15 mouse cellular contexts compared by ENCODE assay signal in the genomic region with DNA sequence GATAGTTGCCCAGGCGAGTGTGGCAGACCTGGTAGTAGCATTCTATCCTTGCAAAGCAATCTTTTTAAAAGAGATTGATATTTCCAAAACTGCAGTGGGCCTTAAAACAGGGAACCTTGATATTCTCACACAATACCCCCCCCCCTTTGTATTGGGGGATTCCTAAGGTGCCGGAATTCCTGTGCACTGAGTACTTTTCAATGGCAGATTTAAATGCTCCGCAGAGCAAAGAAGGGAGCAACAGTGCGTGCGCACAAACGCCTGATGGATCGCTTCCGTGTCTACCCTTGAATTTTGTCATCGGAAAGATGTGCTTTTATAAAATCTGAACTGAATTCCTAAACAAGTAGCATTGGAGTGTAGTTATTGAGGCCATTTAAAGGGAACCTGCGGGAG.
A peak's percentile ranks its signal among the peaks of the same experiment; 100 is the strongest.
DNase-seq lines count a peak whose midpoint lies in the region; ATAC-seq lines count a peak whose summit lies in the region.
"Had no signal": no experiment of that assay in that cellular context is flagged by ENCODE, and none has a peak within 500 bp of the region (broad histone marks: within the 10 kb centered on the region; RNA-seq: fewer than 3 reads in every experiment).

No protein-coding gene starts in this region.

- WGBS in embryonic facial prominence, embryonic 12.5 days: 40% methylated on average over 10 of the region's 10 CpGs
- WGBS in forebrain, embryonic 10.5 days: 19% methylated on average over 10 of the region's 10 CpGs
- WGBS in hindbrain, embryonic 15.5 days: 16% methylated on average over 10 of the region's 10 CpGs
- 8% methylated on average over 10 of the region's 10 CpGs for WGBS in midbrain, embryonic 14.5 days
- 51% methylated on average over 10 of the region's 10 CpGs for WGBS in intestine, embryonic 16.5 days

- H3K4me3 ChIP-seq in embryonic facial prominence, embryonic 12.5 days: no peak overlapping the region
- H3K4me3 ChIP-seq in forebrain, embryonic 10.5 days: peak overlapping the region; percentile 30
- H3K4me3 ChIP-seq in hindbrain, embryonic 15.5 days: no peak overlapping the region
- no peak overlapping the region for H3K4me3 ChIP-seq in midbrain, embryonic 14.5 days (replicated peaks; ENCODE audit: low read depth, low read length)
- H3K4me3 ChIP-seq in intestine, embryonic 16.5 days (ENCODE audit: low read length): no peak overlapping the region

- 0 out of 2 replicates have a peak overlapping the region, but pooled peaks have one; percentile 23 for H3K27ac ChIP-seq in embryonic facial prominence, embryonic 12.5 days
- H3K27ac ChIP-seq in forebrain, embryonic 10.5 days: peak overlapping the region; percentile 65; the same call in 1 of the 2 replicates
- H3K27ac ChIP-seq in hindbrain, embryonic 15.5 days (replicated peaks): no peak overlapping the region; the same call in 1 of the 2 replicates
- H3K27ac ChIP-seq in midbrain, embryonic 14.5 days (replicated peaks; ENCODE audit: low read depth, low read length): no peak overlapping the region
- no peak overlapping the region for H3K27ac ChIP-seq in intestine, embryonic 16.5 days (ENCODE audit: low read length)
- H3K27ac ChIP-seq: liver, embryonic 14.5 days had no signal

- H3K9ac ChIP-seq in embryonic facial prominence, embryonic 12.5 days: 0 out of 2 replicates have a peak overlapping the region, but pooled peaks have one; percentile 16
- no peak overlapping the region for H3K9ac ChIP-seq in hindbrain, embryonic 15.5 days
- H3K9ac ChIP-seq in midbrain, embryonic 14.5 days (replicated peaks; ENCODE audit: low read length): no peak overlapping the region; the same call in 1 of the 2 replicates
- no peak overlapping the region for H3K9ac ChIP-seq in intestine, embryonic 16.5 days (ENCODE audit: low read depth, low read length)
- H3K9ac ChIP-seq: liver, embryonic 14.5 days had no signal

- H3K9me3 ChIP-seq in embryonic facial prominence, embryonic 12.5 days: peaks cover 10% of the 10 kb centered on the region
- peaks cover 25% of the 10 kb centered on the region for H3K9me3 ChIP-seq in forebrain, embryonic 10.5 days
- H3K9me3 ChIP-seq in hindbrain, embryonic 15.5 days: no peaks in the 10 kb centered on the region
- peaks cover 12% of the 10 kb centered on the region; the same call in 1 of the 2 replicates for H3K9me3 ChIP-seq in midbrain, embryonic 14.5 days (ENCODE audit: control insufficient read depth, low read length)
- H3K9me3 ChIP-seq in intestine, embryonic 16.5 days (ENCODE audit: control insufficient read depth, low read length): peaks cover 9% of the 10 kb centered on the region; the same call in 1 of the 2 replicates

- H3K4me2 ChIP-seq in embryonic facial prominence, embryonic 12.5 days (replicated peaks): peak overlapping the region; percentile 9; the same call in 1 of the 2 replicates
- H3K4me2 ChIP-seq in hindbrain, embryonic 15.5 days: peak overlapping the region; percentile 29
- peak overlapping the region; percentile 13 for H3K4me2 ChIP-seq in midbrain, embryonic 14.5 days (ENCODE audit: low read length)
- H3K4me2 ChIP-seq in intestine, embryonic 16.5 days (ENCODE audit: low read depth, low read length): no peak overlapping the region

- peaks cover 26% of the 10 kb centered on the region for H3K4me1 ChIP-seq in embryonic facial prominence, embryonic 12.5 days
- peaks cover 41% of the 10 kb centered on the region for H3K4me1 ChIP-seq in forebrain, embryonic 10.5 days
- peaks cover 42% of the 10 kb centered on the region for H3K4me1 ChIP-seq in hindbrain, embryonic 15.5 days (replicated peaks)
- H3K4me1 ChIP-seq in midbrain, embryonic 14.5 days (ENCODE audit: control insufficient read depth, insufficient read depth, low read length): peaks cover 28% of the 10 kb centered on the region
- peaks cover 24% of the 10 kb centered on the region for H3K4me1 ChIP-seq in intestine, embryonic 16.5 days (ENCODE audit: control insufficient read depth, insufficient read depth, low read length)

- no peak for DNase-seq in forebrain, embryonic 10.5 days (ENCODE audit: extremely low spot score, low spot score)
- DNase-seq in midbrain, embryonic 14.5 days: peak; percentile 34
- DNase-seq in right cerebral cortex, postnatal 14 days: no peak
- no peak for DNase-seq in thymus, postnatal 4 days
- DNase-seq: cerebellum, adult 9-10 months; heart, adult 18-20 months; heart, postnatal 14 days; kidney, adult 9 months; lung, postnatal 36 days; spleen, adult 18-20 months had no signal

- no peaks in the 10 kb centered on the region for H3K27me3 ChIP-seq in embryonic facial prominence, embryonic 12.5 days
- peaks cover 46% of the 10 kb centered on the region; the same call in 1 of the 2 replicates for H3K27me3 ChIP-seq in forebrain, embryonic 10.5 days (ENCODE audit: poor library complexity, severe bottlenecking)
- peaks cover 11% of the 10 kb centered on the region; the same call in 1 of the 2 replicates for H3K27me3 ChIP-seq in hindbrain, embryonic 15.5 days
- H3K27me3 ChIP-seq in midbrain, embryonic 14.5 days (ENCODE audit: control insufficient read depth, insufficient read depth, low read length): no peaks in the 10 kb centered on the region
- H3K27me3 ChIP-seq in intestine, embryonic 16.5 days (replicated peaks; ENCODE audit: control insufficient read depth, insufficient read depth, low read length): no peaks in the 10 kb centered on the region
- H3K27me3 ChIP-seq: Patski had no signal

- H3K36me3 ChIP-seq in embryonic facial prominence, embryonic 12.5 days: peaks cover 24% of the 10 kb centered on the region
- peaks cover 25% of the 10 kb centered on the region for H3K36me3 ChIP-seq in forebrain, embryonic 10.5 days (replicated peaks)
- peaks cover 12% of the 10 kb centered on the region for H3K36me3 ChIP-seq in hindbrain, embryonic 15.5 days
- H3K36me3 ChIP-seq in midbrain, embryonic 14.5 days (ENCODE audit: control insufficient read depth, insufficient read depth, low read length): peaks cover 19% of the 10 kb centered on the region
- H3K36me3 ChIP-seq in intestine, embryonic 16.5 days (ENCODE audit: control insufficient read depth, insufficient read depth, low read length): peaks cover 17% of the 10 kb centered on the region

- no peak for ATAC-seq in embryonic facial prominence, embryonic 12.5 days (ENCODE audit: insufficient number of reproducible peaks, insufficient read depth, low FRiP score, low TSS enrichment)
- ATAC-seq in hindbrain, embryonic 15.5 days (ENCODE audit: low FRiP score, low read depth): no peak
- no peak for ATAC-seq in midbrain, embryonic 14.5 days (ENCODE audit: low FRiP score, low TSS enrichment)
- no peak for ATAC-seq in intestine, embryonic 16.5 days
- ATAC-seq: Patski had no signal

Comparison
In these comparisons a context has a peak if more than half of its experiments do, and no peak if none do; other contexts are left out.
1. H3K27ac ChIP-seq: peak in embryonic facial prominence, embryonic 12.5 days (single experiment) and forebrain, embryonic 10.5 days (single experiment); none in hindbrain, embryonic 15.5 days (single experiment), midbrain, embryonic 14.5 days (single experiment) and intestine, embryonic 16.5 days (single experiment).